Mouse (Mus musculus) mesoderm, embryonic 11.5 days (tissue): ENCODE measurements around the gene 2810408A11Rik.
"Not testable (repeated sequence)": the region's sequence is repeated elsewhere in the genome, so short reads cannot be mapped to it uniquely, and the experiment has no call there.

Experiments used
- DNase-seq: peaks from one replicate; pipeline ENCODE4 v3.0.0-alpha.2; 2012; ENCODE audit warnings: low read depth, low spot score

2810408A11Rik gene

GRCm38 (mm10) chr11:69880853-69881603 is 19.8 kb downstream of the 2810408A11Rik start, which contains the start of gene Kctd11:
TSS of gene Kctd11 (minus strand) at chr11:69881406.
- peak; percentile 77 for DNase-seq

- peak; percentile 80 for DNase-seq
Observed at GRCm38 (mm10) chr11:69880506-69880852, 20.3 kb downstream of the 2810408A11Rik start.

DNA sequence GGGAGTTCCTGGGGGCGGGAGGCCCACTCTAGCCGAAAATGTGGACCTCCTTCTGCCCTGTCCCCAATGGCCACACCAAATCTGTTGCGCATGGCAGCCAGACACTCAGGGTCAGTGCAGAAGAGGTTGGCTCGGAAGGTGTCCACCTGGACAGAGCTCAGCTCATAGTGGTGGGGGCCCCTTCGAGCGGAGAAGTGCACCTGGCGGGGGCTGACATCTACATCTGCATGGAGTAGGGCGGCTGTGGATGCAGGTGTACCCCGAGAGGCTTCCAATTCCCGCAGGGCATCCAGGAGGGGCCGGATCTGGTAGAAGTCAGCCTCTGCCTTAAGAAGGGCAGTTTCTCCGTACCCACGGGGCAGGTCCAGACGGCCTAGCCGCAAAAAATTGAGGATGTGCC is 21.1 kb downstream of the 2810408A11Rik start:
- DNase-seq: no peak

DNA sequence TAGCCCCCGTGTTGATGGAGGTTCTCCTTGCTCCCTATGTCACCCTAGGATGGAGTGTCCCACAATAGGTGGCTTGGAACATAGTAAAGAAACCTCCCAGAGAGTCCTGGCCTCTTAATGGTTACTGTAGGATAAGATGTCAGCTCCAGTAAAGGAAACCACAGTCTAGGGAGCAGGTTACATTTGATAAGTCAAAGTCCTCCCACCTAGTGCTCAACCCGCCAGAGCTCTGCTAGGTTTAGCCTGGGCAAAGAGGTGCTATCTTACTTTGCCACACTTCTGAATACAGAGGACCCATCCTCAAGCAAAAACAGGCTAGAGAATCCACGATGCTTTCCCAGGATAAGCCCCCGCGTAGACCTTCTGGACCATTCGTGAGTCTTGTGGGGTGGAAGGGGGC is 21.8 kb downstream of the 2810408A11Rik start:
- DNase-seq: no peak

DNA sequence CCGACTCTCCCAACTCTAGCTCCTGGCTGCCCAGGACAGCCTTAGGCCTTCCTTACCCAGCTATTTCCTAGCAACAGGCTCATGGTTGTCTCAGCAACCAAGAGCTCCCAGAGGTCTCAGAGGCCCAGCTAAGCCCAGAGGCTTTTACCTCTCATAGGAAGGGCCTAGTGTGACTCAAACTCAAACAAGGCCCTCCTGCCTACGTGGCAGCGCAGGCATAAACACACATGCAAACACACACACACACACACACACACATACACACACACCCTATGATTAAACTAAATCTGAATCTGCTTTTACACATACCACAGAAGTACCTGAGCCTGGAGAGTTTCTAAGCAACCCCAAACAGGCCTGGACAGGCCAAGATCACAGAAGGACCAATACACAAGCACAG is 22.4 kb downstream of the 2810408A11Rik start:
- no peak for DNase-seq

DNA sequence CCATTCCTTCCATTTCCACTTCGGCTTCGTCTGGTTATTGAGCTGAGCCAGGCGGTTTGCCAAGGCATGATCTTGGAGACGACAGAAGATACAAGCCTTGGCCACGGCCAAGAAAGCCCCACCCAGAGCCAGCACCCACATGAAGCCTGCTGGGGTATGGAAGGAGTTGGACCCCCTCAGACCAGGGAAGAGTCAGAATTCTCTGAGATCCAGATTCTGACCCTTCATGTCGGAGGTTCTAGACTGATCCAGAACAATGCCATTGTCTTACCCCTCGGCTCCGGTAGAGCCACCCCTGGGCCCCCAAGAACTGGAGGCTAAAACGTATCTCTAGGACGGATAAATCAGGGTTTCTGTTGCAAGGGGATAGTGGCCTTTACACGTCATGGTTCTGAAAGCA is 22.9 kb downstream of the 2810408A11Rik start, which contains the start of gene Tmem95:
Gene Tmem95 (minus strand): TSS at position 141 of the 400 bp plus-strand sequence.
- DNase-seq: no peak

- peak; percentile 86 for DNase-seq
Observed at GRCm38 (mm10) chr11:69876867-69877266, 23.9 kb downstream of the 2810408A11Rik start.

GRCm38 (mm10) chr11:69876186-69876585 is 24.6 kb downstream of the 2810408A11Rik start:
- no peak for DNase-seq

DNA sequence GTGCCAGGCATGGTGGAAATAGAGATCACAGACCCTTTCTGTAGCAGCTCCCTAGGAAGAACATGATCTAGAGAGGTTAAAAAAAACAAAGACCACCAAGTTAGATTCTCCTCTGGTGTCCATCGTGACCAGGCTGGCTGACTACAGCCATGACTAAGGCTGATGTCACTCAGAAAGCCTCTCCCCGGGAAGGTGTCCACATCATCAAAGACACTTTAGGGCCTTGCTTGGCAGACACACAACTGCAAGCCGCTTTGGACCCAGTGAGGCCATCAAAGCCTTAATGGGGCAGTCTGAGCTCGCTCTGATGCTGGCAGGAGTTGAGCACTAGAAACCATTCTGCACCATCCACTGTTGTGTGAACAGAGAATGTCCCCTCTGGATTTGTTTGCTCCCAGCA is 28.3 kb downstream of the 2810408A11Rik start:
- no peak for DNase-seq

- no peak for DNase-seq
Observed at GRCm38 (mm10) chr11:69871822-69872221, 29.0 kb downstream of the 2810408A11Rik start.

DNA sequence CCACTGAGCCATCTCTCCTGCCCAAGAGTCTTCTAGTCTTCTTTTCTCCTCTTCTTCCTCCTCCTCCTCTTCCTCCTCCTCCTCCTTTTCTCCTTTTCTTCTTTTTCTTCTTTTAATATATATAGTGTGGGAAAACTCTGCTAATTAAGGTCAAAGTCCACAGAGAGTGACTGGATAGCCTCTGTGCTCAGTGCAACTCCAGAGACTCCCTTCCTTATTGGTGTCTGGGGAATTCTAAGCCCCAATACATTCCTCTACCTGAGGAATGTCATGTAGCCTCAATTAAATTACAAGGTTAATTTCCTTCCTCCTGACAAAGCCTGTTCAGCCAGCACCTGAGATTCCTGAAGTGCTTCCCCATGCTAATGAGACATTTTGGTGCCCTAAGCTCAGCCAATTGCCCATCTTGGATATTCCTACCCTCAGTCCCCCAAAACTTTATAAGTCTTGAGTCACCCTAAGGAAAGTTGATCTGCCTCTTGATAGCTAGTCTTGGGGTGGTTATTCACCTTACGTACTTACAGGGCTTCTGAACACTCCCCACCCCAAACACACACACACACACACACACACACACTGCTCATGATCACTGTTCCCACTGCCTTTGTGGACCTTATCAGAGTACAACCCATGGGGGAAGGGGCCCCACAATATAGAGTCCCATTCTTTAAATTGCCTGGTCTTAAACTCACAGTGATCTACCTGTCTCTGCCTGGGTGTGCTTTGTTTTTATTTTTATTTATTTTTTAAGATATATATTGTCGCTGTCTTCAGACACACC is 30.3 kb downstream of the 2810408A11Rik start:
- no peak for DNase-seq

DNA sequence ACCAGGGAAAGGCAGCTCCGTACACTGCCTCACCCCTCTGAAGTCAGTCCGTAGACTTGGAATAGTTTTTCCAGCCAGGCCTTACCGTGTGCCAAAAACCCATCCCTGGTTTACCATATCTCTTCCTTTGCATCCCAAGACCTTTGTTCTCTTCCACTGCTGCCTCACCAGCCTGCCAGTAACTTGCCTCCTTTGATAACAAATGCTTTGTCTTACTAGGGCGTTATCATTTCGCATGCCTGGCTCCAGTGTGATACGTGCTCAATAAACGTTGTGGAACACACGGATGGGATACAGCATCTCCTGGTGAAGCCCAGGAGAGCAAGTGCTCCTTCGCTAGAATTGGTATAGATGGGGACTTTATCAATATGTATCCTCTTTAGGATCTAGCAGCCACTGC is 33.5 kb downstream of the 2810408A11Rik start:
- DNase-seq: no peak

- DNase-seq: no peak
Observed at GRCm38 (mm10) chr11:69865561-69865960, 35.2 kb downstream of the 2810408A11Rik start.

- DNase-seq: no peak
Observed at GRCm38 (mm10) chr11:69864138-69864860, 36.5 kb downstream of the 2810408A11Rik start.

- DNase-seq: not testable (repeated sequence)
Observed at GRCm38 (mm10) chr11:69863729-69864128, 37.1 kb downstream of the 2810408A11Rik start.

DNA sequence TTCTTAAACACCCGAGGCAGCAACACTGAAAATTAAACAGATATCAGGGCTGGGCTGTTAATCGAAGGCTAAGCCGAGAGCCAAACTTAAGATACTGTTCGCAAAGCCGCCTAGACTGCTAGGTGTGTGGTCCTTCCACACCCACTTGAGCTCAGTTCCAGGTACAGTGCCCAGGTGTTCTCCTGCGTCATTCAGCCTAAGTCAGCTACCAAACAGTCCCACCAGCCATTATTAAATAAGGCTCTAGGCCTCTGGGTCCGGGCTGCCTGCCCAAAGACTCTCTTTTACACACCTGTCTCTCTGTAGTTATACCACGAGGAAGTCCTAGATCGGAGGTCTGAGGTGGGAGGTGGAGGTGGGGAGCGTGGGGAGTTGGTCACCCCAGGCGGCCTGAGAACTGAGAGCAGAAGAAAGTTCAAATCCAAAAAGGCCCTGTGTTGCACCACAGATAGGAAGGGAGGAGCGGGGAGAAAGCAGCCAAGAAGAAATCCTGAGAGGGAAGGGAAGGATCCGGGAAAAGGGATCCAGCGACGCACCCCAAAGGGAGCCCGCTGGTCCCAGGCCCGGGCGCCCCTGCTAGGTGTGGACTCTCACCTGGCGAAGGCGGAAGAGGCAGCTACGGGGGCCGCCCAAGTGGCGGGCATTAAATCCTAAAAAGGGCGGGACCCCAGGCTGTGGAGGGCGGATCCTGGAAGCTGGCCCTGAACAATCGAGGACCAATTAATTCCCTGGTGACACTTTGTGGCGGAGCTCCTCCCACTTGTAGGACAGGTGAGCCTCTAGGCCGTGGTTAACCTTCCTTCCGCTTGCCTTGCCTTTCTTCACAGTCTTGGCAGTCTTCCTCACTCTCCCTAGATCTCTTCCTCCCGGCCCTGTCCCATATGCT is 42.4 kb downstream of the 2810408A11Rik start, which contains the start of gene Tnk1:
Gene Tnk1 (minus strand): TSS at position 618 of the 886 bp plus-strand sequence.
- no peak for DNase-seq

DNA sequence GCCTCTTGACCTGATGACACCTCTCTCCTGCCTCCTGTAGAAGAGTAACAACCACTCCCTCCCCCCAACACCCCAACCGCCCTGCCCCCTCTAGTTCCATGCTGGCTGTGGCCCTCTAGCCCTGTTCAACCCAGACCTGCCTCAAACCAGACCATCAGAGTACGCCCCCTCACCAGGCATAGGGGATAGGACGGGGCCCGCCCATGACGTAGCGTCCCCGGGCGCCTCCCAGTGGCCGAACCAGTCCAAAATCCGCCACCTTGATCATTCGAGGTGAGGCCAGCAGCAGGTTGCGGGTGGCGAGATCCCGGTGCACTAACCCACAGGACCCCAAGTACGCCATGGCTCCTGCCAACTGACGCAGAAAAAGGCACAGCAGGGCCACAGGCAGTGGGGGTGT is 45.4 kb downstream of the 2810408A11Rik start:
- no peak for DNase-seq

DNA sequence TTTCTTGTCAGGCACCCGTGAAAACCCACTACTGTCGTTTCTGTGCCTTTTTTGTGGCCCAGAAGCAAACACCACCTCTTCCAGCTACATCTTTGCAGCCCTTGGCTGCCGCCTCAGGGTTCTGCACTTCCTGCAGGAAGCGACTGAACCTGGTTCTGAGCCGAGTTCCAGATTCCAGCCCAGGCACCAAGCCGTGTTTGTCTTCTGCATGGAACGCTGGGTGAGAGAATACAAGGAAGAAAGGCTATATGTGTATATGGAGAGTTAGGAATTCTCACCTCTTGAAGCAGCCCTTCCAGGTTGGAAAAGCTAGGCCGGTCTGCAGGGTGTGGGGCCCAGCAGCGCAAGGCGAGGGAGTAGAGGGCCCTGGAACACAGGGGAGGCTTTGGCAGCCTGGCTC is 46.1 kb downstream of the 2810408A11Rik start:
- DNase-seq: no peak

DNA sequence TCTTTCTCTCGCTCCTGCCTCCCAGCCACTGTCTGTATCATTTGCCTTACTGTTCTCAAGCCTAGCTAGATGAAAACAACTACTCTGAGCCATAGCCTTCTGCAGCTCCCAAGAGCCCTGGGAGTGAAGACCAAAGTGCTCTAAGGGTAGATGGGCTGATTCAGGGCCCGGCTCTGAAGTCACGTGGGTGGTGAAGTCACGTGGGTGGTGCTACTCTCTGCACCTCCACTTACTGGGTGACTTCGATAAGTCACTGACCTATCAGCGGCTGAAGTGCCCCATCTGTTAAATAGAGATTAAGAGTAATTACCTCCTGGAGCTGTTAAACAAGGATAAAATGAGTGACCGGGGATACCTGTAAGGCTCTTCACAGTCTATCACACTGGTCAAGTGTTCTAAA is 46.8 kb downstream of the 2810408A11Rik start:
- no peak for DNase-seq

DNA sequence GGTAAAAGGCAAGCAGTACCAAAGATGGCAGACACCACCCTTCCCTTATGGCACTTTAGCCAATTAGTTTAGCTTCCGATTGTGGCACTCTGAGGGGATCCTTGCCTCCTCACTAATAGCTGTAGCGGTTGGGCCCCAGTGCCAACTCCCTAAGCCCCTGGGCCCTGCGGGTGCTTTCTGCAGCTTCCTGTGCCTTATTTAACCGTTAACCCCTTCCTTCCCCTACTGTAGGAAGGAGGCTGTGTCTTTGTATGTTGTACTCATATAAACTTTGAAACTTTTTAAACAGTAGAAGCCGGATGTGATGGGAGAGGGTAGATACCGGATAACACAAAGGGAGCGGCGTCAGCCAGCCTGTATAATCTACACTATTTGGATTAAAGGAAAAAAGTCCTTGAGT is 50.0 kb downstream of the 2810408A11Rik start:
- DNase-seq: no peak

DNA sequence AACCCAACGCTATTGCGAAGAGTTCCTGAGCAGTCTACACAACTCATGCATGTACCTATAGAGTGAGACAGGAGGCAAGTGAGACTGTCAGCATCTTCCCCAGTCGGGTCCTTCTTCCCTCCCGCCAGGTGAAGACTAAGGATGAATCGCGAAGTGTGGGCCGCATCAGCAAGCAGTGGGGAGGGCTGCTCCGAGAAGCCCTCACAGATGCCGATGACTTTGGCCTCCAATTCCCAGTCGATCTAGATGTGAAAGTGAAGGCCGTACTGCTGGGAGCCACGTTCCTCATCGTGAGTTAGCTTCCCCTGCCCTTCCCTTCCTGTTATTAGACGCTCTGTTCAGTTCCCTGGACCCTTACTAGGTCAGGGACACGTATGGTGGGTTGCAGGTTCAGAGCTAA is 50.9 kb downstream of the 2810408A11Rik start:
- no peak for DNase-seq
